Mouse (Mus musculus) testis, adult 2 months (tissue): ENCODE results near the gene Ccdc188.

Experiments
- CTCF ChIP-seq: fragments of 200-500 bp; IDR thresholded peaks from 2 replicates; pipeline ENCODE4 v1.5.1; 2012; ENCODE audit warnings: low read depth, mild to moderate bottlenecking, inconsistent platforms, low read length, moderate library complexity; ENCODE audit not compliant: control insufficient read depth, insufficient read depth, insufficient replicate concordance
- POLR2A ChIP-seq: fragments of 200-500 bp; IDR thresholded peaks from 2 replicates; pipeline ENCODE4 v1.6.1; 2012; ENCODE audit warnings: low read depth, mild to moderate bottlenecking, inconsistent platforms, low read length, moderate library complexity; ENCODE audit not compliant: control insufficient read depth

GRCm38 (mm10) chr16:18182766-18183165 lies 34.9 kb upstream of the Ccdc188 start:
- no peak for TF ChIP-seq POLR2A
- TF ChIP-seq CTCF: no peak
